Mouse (Mus musculus): ENCODE data around the gene Trim14.

- no peak for TF ChIP-seq ZC3H11A (IDR thresholded peaks at IDR 0.05; ENCODE audit: borderline replicate concordance, low read depth, low read length)
- no peak for TF ChIP-seq ZNF384 (IDR thresholded peaks at IDR 0.05; ENCODE audit: low read depth, low read length)
Observed at GRCm38 (mm10) chr4:46498511-46498910, 37.4 kb downstream of the Trim14 start.
